Mouse (Mus musculus): ENCODE results near the gene Zfp94. TPM values are rescaled to one million over a fixed set of nuclear protein-coding genes. Genes with fewer than 3 reads are reported as not detected.

Gene Zfp94
- polyA plus RNA-seq, 2 experiments, result 1.4 to 1.8 TPM

DNA sequence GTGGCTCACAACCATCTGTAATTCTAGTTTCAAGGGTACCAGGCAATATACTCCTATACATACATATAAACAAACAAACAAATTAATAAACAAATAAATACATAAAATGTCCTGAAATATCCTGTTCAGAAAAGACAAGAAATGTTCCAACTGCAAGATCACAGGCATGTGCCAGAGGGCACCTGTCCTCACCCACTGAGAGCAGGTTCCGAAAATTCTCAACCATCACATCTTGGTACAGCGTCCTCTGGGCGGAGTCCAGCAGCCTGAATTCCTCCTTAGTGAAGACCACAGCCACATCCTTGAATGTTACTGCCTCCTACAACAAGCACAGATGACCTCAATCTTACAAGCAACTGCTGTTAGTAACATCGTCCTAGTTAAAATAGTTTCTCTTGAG, 21.7 kb downstream of the Zfp94 start:
- Histone ChIP-seq H3K27ac (no peak overlapping the region), H3K4me1 (replicated peaks; ENCODE audit: control insufficient read depth in 2 of 2, insufficient read depth in 2 of 2, low read length in 1 of 2) (peaks cover 0 to 3% of the 10 kb centered on the region in 2 experiments; a peak in 2 of 4 replicates), H3K27me3 (ENCODE audit: control insufficient read depth, insufficient read depth, low read length) (no peaks in the 10 kb centered on the region), H3K4me2 (ENCODE audit: low read depth) (no peak overlapping the region), H3K4me3 (ENCODE audit: insufficient read depth in 1 of 2, low read depth in 2 of 2, low read length in 2 of 2) (no peak overlapping the region), H3K9me3 (ENCODE audit: control insufficient read depth, low read length) (no peaks in the 10 kb centered on the region), H3K9ac (replicated peaks) (no peak overlapping the region), H3K36me3 (replicated peaks; ENCODE audit: control insufficient read depth, insufficient read depth, low read depth) (peaks cover 3% of the 10 kb centered on the region; the same call in 1 of the 2 replicates)
- DNase-seq (ENCODE audit: low read depth in 3 of 3, low spot score in 3 of 3) (no peak), ATAC-seq (ENCODE audit: insufficient read depth) (no peak)
- 85% methylated on average over 4 of the region's 4 CpGs for WGBS (ENCODE audit: insufficient replicate concordance)
- TF ChIP-seq EP300 (IDR thresholded peaks at IDR 0.05; ENCODE audit: low read depth) (no peak), CTCF (IDR thresholded peaks at IDR 0.05; ENCODE audit: low read depth) (no peak)

GRCm38 (mm10) chr7:24293061-24293851, 23.2 kb downstream of the Zfp94 start:
- 65% methylated on average over 12 of the region's 12 CpGs for WGBS (ENCODE audit: insufficient replicate concordance)
- Histone ChIP-seq H3K27ac (no peak overlapping the region), H3K4me3 (ENCODE audit: insufficient read depth in 1 of 2, low read depth in 2 of 2, low read length in 2 of 2) (no peak overlapping the region), H3K36me3 (replicated peaks; ENCODE audit: control insufficient read depth, insufficient read depth, low read depth) (peaks cover 3% of the 10 kb centered on the region; the same call in 1 of the 2 replicates), H3K4me2 (ENCODE audit: low read depth) (no peak overlapping the region), H3K9me3 (ENCODE audit: control insufficient read depth, low read length) (no peaks in the 10 kb centered on the region), H3K27me3 (ENCODE audit: control insufficient read depth, insufficient read depth, low read length) (no peaks in the 10 kb centered on the region), H3K9ac (replicated peaks) (no peak overlapping the region), H3K4me1 (replicated peaks; ENCODE audit: control insufficient read depth in 2 of 2, insufficient read depth in 2 of 2, low read length in 1 of 2) (0 out of 4 replicates have a peak, but pooled peaks cover 0 to 2% of the 10 kb centered on the region in 2 experiments)
- DNase-seq (ENCODE audit: low read depth in 3 of 3, low spot score in 3 of 3), result no peak
- TF ChIP-seq CTCF (IDR thresholded peaks at IDR 0.05; ENCODE audit: low read depth), result no peak
- ATAC-seq (ENCODE audit: insufficient read depth), result peak; percentile 37; the same call in 1 of the 2 replicates

DNA sequence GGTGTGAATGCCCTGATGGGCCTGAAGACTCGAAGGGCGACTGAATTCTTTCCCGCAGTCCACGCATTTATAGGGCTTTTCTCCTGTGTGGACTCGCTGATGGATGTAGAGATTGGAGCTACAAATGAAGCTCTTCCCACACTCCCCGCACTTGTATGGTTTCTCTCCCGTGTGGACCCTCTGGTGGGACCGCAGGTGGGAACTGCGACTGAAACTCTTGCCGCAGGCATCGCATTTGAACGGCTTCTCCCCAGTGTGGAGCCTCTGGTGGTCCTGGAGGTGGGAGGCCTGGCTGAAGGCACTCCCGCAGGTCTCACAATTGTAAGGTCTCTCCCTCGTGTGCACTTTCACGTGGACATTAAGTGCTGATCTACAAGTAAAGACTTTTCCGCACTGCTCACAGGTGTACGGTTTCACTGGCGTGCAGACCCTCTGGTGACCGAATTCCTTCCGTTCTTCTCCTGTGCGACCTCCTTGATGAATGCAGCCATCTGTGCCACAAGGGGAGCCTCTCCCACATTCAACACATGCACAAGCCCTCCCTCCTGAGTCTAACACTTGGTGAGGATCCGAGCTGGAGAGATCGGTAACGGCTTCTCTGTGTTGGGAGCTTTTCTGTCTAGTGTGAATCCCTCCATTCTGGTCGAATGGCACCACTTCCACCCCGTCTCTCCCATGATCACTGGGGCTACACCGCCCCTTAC, 24.9 kb downstream of the Zfp94 start:
- H3K36me3 ChIP-seq (replicated peaks; ENCODE audit: control insufficient read depth, insufficient read depth, low read depth), result peaks cover 3% of the 10 kb centered on the region; the same call in 1 of the 2 replicates

GRCm38 (mm10) chr7:24290106-24290693, 26.3 kb downstream of the Zfp94 start:
- H3K4me2 ChIP-seq (ENCODE audit: low read depth), result no peak overlapping the region
- no peak overlapping the region for H3K4me3 ChIP-seq (ENCODE audit: insufficient read depth in 1 of 2, low read depth in 2 of 2, low read length in 2 of 2)
- no peaks in the 10 kb centered on the region for H3K9me3 ChIP-seq (ENCODE audit: control insufficient read depth, low read length)
- no peak for DNase-seq (ENCODE audit: low read depth in 3 of 3, low spot score in 3 of 3)
- H3K27ac ChIP-seq, result no peak overlapping the region
- 63% methylated on average over 4 of the region's 4 CpGs for WGBS (ENCODE audit: insufficient replicate concordance)
- TF ChIP-seq EP300 (IDR thresholded peaks at IDR 0.05; ENCODE audit: low read depth), result no peak
- TF ChIP-seq CTCF (IDR thresholded peaks at IDR 0.05; ENCODE audit: low read depth), result no peak
- 0 out of 4 replicates have a peak, but pooled peaks cover 0 to 2% of the 10 kb centered on the region in 2 experiments for H3K4me1 ChIP-seq (replicated peaks; ENCODE audit: control insufficient read depth in 2 of 2, insufficient read depth in 2 of 2, low read length in 1 of 2)
- no peaks in the 10 kb centered on the region for H3K27me3 ChIP-seq (ENCODE audit: control insufficient read depth, insufficient read depth, low read length)
- ATAC-seq (ENCODE audit: insufficient read depth), result no peak
- no peak overlapping the region for H3K9ac ChIP-seq (replicated peaks)
- peaks cover 3% of the 10 kb centered on the region; the same call in 1 of the 2 replicates for H3K36me3 ChIP-seq (replicated peaks; ENCODE audit: control insufficient read depth, insufficient read depth, low read depth)

More for the DNA sequence above, 24.9 kb downstream of the Zfp94 start:
- H3K27ac ChIP-seq, result no peak overlapping the region
- no peak for ATAC-seq (ENCODE audit: insufficient read depth)
- no peak for TF ChIP-seq CTCF (IDR thresholded peaks at IDR 0.05; ENCODE audit: low read depth)
- TF ChIP-seq EP300 (IDR thresholded peaks at IDR 0.05; ENCODE audit: low read depth), result no peak
- H3K27me3 ChIP-seq (ENCODE audit: control insufficient read depth, insufficient read depth, low read length), result no peaks in the 10 kb centered on the region
- WGBS (ENCODE audit: insufficient replicate concordance), result 85% methylated on average over 27 of the region's 27 CpGs
- H3K4me1 ChIP-seq (replicated peaks; ENCODE audit: control insufficient read depth in 2 of 2, insufficient read depth in 2 of 2, low read length in 1 of 2), result 0 out of 4 replicates have a peak, but pooled peaks cover 0 to 2% of the 10 kb centered on the region in 2 experiments
- H3K4me3 ChIP-seq (ENCODE audit: insufficient read depth in 1 of 2, low read depth in 2 of 2, low read length in 2 of 2), result no peak overlapping the region
- DNase-seq (ENCODE audit: low read depth in 3 of 3, low spot score in 3 of 3), result no peak
- H3K9me3 ChIP-seq (ENCODE audit: control insufficient read depth, low read length), result no peaks in the 10 kb centered on the region
- no peak overlapping the region for H3K9ac ChIP-seq (replicated peaks)
- H3K4me2 ChIP-seq (ENCODE audit: low read depth), result no peak overlapping the region

Measured in liver, embryonic 14.5 days (tissue).